Mouse (Mus musculus): ENCODE measurements around the gene Med8.

DNA sequence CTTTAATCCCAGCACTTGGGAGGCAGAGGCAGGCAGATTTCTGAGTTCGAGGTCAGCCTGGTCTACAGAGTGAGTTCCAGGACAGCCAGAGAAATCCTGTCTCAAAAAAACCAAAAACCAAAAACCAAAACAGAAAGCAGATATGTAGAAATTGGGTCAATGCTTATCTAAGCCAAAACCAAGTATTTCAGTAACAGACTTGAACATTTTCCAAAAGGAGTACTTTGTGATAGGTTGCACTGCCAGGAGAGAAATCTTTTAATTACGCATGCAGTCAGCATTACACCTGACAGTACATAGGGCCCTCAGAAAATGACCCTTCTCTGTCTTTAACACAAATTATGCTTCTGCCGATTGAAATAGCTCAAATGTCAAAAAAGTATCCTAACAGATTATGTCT is 7.7 kb upstream of the Med8 start:
- TF ChIP-seq POLR2A (IDR thresholded peaks at IDR 0.05; ENCODE audit: low read depth, low read length), result no peak
- no peak for TF ChIP-seq CTCF (conservative IDR thresholded peaks at IDR 0.05; ENCODE audit: insufficient read depth, insufficient read length, low read depth, low read length)
